Mouse (Mus musculus): ENCODE results near the gene Cs. TPM values are rescaled to one million over a fixed set of nuclear protein-coding genes. Genes with fewer than 3 reads are reported as not detected.
"Not testable (repeated sequence)": the region's sequence is repeated elsewhere in the genome, so short reads cannot be mapped to it uniquely, and the experiment has no call there.

Cs gene
- polyA plus RNA-seq, 1 experiment from 2014 or later = 257 TPM

DNA sequence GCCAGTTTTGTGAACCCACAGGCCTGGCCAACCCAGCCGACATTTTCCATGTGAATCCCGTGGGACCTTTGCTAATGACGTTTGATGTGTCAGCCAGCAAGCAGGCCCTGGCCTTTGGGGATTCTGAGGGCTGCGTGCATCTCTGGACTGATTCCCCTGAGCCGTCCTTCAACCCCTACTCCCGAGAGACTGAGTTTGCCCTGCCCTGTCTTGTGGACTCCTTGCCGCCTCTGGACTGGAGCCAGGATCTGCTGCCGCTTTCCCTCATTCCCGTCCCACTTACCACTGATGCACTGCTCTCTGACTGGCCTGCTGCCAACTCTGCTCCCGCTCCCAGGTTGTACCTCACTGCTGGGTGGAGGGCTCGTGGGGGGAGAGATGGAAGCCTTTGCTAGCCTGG lies 27.4 kb upstream of the Cs start:
- H3K27ac ChIP-seq = no peak overlapping the region
- H3K4me2 ChIP-seq = no peak overlapping the region
- H3K4me3 ChIP-seq = no peak overlapping the region
- H3K4me1 ChIP-seq = no peaks in the 10 kb centered on the region; the same call in 1 of the 2 replicates
- 54% methylated on average over 11 of the region's 11 CpGs for WGBS
- H3K36me3 ChIP-seq (replicated peaks) = peaks cover 18% of the 10 kb centered on the region
- no peaks in the 10 kb centered on the region for H3K9me3 ChIP-seq
- H3K9ac ChIP-seq = 0 out of 2 replicates have a peak overlapping the region, but pooled peaks have one; percentile 8
- no peaks in the 10 kb centered on the region for H3K27me3 ChIP-seq (replicated peaks)
- no peak for ATAC-seq (replicated peaks)

DNA sequence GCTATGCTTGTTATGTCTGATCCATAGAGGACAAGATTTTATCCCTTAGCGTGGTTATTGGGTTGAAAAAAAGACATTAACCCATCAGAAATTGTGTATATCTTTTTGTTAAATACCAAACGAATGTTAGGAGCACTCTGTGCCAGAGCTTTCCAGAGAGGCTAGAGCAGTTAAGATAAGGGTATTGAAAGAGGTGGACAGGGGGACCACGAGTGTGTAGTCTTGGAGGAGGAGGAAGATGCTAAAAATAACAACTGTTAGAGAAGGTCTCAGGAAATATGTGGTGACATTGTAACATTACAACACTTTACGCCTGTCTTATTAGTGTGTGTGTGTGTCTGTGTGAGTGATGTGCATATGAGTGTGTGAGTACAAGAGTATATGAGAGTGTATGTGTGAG lies 26.6 kb upstream of the Cs start:
- Histone ChIP-seq H3K9ac (no peak overlapping the region), H3K36me3 (replicated peaks) (peaks cover 25% of the 10 kb centered on the region), H3K4me3 (no peak overlapping the region), H3K4me1 (no peaks in the 10 kb centered on the region; the same call in 1 of the 2 replicates), H3K4me2 (no peak overlapping the region), H3K27ac (no peak overlapping the region), H3K27me3 (replicated peaks) (no peaks in the 10 kb centered on the region), H3K9me3 (no peaks in the 10 kb centered on the region)
- ATAC-seq (replicated peaks) = no peak
- WGBS = 89% methylated on average over 4 of the region's 4 CpGs

GRCm38 (mm10) chr10:128315578-128315977 lies 22.0 kb upstream of the Cs start:
- Histone ChIP-seq H3K4me2 (no peak overlapping the region), H3K9ac (no peak overlapping the region), H3K9me3 (no peaks in the 10 kb centered on the region), H3K27ac (no peak overlapping the region), H3K36me3 (replicated peaks) (peaks cover 39% of the 10 kb centered on the region), H3K4me1 (no peaks in the 10 kb centered on the region), H3K4me3 (no peak overlapping the region), H3K27me3 (replicated peaks) (no peaks in the 10 kb centered on the region)
- 95% methylated on average over 8 of the region's 8 CpGs for WGBS
- no peak for ATAC-seq (replicated peaks)

GRCm38 (mm10) chr10:128321641-128322040 lies 15.9 kb upstream of the Cs start:
- no peak for ATAC-seq (replicated peaks)
- Histone ChIP-seq H3K27me3 (replicated peaks) (no peaks in the 10 kb centered on the region), H3K9me3 (no peaks in the 10 kb centered on the region), H3K9ac (no peak overlapping the region), H3K4me3 (peak overlapping the region; percentile 79), H3K27ac (peak overlapping the region; percentile 97), H3K4me1 (peaks cover 19% of the 10 kb centered on the region), H3K36me3 (replicated peaks) (peaks cover 15% of the 10 kb centered on the region), H3K4me2 (peak overlapping the region; percentile 64)
- WGBS = 61% methylated on average over 12 of the region's 12 CpGs

DNA sequence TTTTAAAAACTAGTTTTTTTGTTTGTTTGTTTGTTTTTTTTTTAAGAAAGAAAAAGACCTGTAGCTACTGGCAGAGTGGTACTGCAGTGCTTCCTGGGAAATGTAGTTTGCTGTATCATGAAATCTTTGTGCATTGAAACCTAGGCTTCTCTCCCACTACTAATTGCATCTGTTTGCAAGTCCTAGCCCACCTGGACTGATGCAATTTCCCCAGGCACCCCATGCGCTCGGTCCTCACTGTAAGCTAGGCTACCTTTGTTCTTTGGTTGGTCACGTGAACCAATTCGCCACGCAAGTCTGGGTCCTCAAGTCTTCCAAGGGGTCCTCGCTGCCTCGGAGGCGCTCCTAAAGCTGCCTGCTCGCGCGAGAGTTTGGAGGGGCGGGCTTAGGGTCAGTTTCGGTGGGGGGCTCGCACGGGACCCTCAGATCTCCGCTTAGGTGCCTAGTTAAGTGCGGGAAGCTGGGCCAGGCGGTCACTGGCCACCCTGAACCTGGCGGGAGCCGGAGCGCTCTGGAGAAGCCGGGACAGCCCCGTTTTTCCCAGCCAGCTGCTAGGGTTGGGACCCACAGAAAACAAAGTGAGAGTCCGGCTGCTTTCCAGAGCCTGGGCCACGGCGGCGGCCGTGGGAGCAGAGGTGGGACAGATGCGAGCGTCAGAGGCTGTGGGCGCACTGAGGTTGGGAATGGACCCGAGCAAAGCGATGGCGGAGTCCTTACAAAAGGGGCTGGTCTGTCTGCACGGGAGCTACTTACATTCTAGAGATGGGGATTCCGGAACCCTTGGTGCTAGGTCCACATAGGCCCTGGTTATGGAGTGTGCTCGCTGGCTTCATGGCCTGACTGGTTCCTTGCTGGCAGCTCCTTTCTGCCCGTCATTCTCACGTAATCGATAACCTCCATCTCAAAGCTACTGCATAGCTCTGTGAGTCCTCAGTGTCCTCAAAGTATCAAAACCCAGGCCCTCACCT lies 15.1 kb upstream of the Cs start, which contains the start of gene Cnpy2:
TSS of gene Cnpy2 (plus strand) at position 319 of the 968 bp plus-strand sequence.
- under 1% methylated on average over 40 of the region's 40 CpGs for WGBS
- H3K4me2 ChIP-seq = peak within 1 kb of the TSS; percentile 64
- peak; percentile 97 for ATAC-seq (replicated peaks)
- H3K9me3 ChIP-seq = no peaks in the 10 kb centered on the region
- H3K27ac ChIP-seq = peak within 1 kb of the TSS; percentile 97
- H3K9ac ChIP-seq = peak within 1 kb of the TSS; percentile 95
- H3K27me3 ChIP-seq (replicated peaks) = no peaks in the 10 kb centered on the region
- H3K36me3 ChIP-seq (replicated peaks) = peaks cover 22% of the 10 kb centered on the region
- H3K4me1 ChIP-seq = peaks cover 19% of the 10 kb centered on the region
- peak within 1 kb of the TSS; percentile 79 for H3K4me3 ChIP-seq

DNA sequence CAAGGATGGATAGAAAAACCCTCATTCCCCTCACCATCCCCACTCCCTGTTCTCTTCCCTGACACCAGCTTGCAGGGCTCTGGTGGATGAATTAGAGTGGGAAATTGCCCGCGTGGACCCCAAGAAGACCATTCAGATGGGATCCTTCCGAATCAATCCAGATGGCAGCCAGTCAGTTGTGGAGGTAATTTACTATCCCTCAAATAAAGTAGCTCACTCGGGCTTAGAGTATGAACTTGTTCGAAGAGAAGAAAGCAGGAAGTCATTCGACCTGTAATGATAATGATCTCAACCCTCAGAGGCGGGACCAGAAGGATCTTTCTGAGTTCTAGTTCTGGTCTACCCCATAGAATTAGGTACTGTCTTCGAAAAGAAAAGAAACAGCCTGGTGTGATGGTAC lies 14.0 kb upstream of the Cs start:
- H3K4me1 ChIP-seq = peaks cover 19% of the 10 kb centered on the region
- WGBS = 84% methylated on average over 8 of the region's 8 CpGs
- peaks cover 22% of the 10 kb centered on the region for H3K36me3 ChIP-seq (replicated peaks)
- no peak overlapping the region for H3K27ac ChIP-seq
- no peaks in the 10 kb centered on the region for H3K27me3 ChIP-seq (replicated peaks)
- peak overlapping the region; percentile 64 for H3K4me2 ChIP-seq
- no peaks in the 10 kb centered on the region for H3K9me3 ChIP-seq
- H3K4me3 ChIP-seq = peak overlapping the region; percentile 79
- peak overlapping the region; percentile 95 for H3K9ac ChIP-seq
- ATAC-seq (replicated peaks) = no peak

DNA sequence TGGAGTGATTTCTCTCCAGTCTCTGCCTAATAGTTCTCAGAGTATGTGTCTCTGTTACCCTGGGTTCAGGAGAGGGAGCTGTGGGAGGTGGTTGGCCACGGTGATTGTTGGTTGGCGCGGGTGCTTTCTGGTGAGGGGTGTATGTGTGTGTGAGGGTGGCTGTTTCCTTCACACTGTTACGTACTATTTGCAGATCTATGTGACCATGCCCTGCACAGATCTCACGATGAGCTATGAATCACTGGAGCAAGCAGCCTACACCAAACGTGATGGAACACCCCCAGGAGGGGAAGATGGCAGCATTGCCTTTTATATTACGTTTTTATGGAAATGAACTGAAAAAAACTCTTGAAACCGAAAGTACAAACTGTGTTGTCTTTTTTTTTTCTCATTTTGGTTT lies 10.7 kb upstream of the Cs start:
- ATAC-seq (replicated peaks) = no peak
- WGBS = 95% methylated on average over 8 of the region's 8 CpGs
- H3K9me3 ChIP-seq = no peaks in the 10 kb centered on the region
- H3K4me3 ChIP-seq = no peak overlapping the region
- no peaks in the 10 kb centered on the region for H3K27me3 ChIP-seq (replicated peaks)
- no peak overlapping the region for H3K27ac ChIP-seq
- H3K9ac ChIP-seq = no peak overlapping the region
- H3K4me2 ChIP-seq = no peak overlapping the region
- peaks cover 16% of the 10 kb centered on the region for H3K36me3 ChIP-seq (replicated peaks)
- H3K4me1 ChIP-seq = peaks cover 15% of the 10 kb centered on the region

DNA sequence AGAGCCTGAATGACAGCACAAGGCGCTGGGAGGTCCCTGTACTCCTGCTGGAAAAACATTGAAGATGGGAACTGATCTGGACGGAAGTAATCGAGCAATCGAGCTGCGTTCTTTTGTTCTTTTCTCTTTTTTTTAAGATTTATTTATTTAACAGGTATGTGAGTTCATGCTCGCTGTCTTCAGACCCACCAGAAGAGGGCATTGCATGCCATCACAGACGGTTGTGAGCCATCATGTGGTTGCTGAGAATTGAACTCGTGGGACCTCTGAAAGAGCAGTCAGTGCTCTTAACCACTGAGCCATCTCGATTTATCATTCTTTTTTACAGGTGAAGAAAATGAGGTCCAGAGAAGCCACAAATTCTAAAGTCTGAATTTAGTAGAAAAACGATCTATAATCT lies 9.9 kb upstream of the Cs start:
- no peak for ATAC-seq (replicated peaks)
- Histone ChIP-seq H3K27ac (no peak overlapping the region), H3K9me3 (no peaks in the 10 kb centered on the region), H3K4me2 (no peak overlapping the region), H3K27me3 (replicated peaks) (no peaks in the 10 kb centered on the region), H3K36me3 (replicated peaks) (peaks cover 16% of the 10 kb centered on the region), H3K9ac (no peak overlapping the region), H3K4me1 (peaks cover 15% of the 10 kb centered on the region), H3K4me3 (no peak overlapping the region)
- 86% methylated on average over 10 of the region's 10 CpGs for WGBS

- WGBS = 82% methylated on average over 6 of the region's 6 CpGs
- H3K4me3 ChIP-seq; ATAC-seq (replicated peaks); H3K9ac ChIP-seq; H3K4me1 ChIP-seq; H3K4me2 ChIP-seq; H3K36me3 ChIP-seq (replicated peaks); H3K27me3 ChIP-seq (replicated peaks); H3K27ac ChIP-seq; H3K9me3 ChIP-seq: not testable (repeated sequence)
These were observed 4.9 kb upstream of the Cs start for GRCm38 (mm10) chr10:128332358-128333249.

DNA sequence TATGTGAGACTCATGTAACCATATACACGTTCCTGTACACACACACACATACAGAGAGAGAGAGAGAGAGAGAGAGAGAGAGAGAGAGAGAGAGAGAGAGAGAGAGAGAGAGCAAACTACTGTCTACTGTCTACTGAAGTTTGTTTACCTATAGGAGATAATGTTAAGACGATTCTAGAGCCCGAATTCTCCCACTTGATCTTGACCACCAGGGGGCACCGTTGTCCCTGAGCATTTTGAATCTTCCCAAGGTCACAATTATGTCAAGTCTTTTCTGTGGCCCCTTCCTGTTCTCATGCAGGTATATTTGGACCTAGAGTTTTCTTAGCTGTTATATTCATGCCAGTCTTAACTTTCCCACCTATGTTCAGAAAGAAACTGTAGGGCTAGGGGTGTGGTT lies 2.0 kb upstream of the Cs start:
- H3K4me1 ChIP-seq = peaks cover 30% of the 10 kb centered on the region
- no peak overlapping the region for H3K9ac ChIP-seq
- no peak overlapping the region for H3K4me3 ChIP-seq
- under 1% methylated on average over 4 of the region's 4 CpGs for WGBS
- no peak for ATAC-seq (replicated peaks)
- no peak overlapping the region for H3K4me2 ChIP-seq
- no peaks in the 10 kb centered on the region for H3K9me3 ChIP-seq
- no peak overlapping the region for H3K27ac ChIP-seq
- no peaks in the 10 kb centered on the region for H3K36me3 ChIP-seq (replicated peaks)
- H3K27me3 ChIP-seq (replicated peaks) = no peaks in the 10 kb centered on the region

GRCm38 (mm10) chr10:128336195-128336594 lies 1.3 kb upstream of the Cs start:
- 94% methylated on average over 3 of the region's 3 CpGs for WGBS
- no peaks in the 10 kb centered on the region for H3K27me3 ChIP-seq (replicated peaks)
- ATAC-seq (replicated peaks) = no peak
- H3K36me3 ChIP-seq (replicated peaks) = no peaks in the 10 kb centered on the region
- peaks cover 30% of the 10 kb centered on the region for H3K4me1 ChIP-seq
- no peak overlapping the region for H3K9ac ChIP-seq
- H3K4me2 ChIP-seq = no peak overlapping the region
- no peak overlapping the region for H3K4me3 ChIP-seq
- no peaks in the 10 kb centered on the region for H3K9me3 ChIP-seq
- no peak overlapping the region for H3K27ac ChIP-seq

DNA sequence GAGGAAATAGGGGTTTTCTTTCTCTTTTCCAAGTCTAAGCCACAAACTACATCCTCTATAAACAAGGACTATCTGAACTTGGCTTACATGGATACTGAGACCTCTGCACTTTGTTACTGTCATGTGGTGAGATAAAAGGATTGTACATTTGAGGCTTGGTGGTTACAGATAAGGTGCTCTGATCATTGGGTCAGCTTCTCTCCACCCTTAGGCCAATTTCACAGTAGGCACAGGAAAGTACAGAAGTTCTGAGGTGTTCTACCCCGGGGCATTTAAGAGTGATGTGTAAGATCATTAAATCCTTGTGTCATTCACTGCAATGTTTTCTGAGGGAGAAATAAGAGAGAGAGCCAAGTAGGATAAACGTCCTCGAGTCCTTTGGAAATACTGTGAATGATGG lies 937 bp upstream of the Cs start:
- no peaks in the 10 kb centered on the region for H3K36me3 ChIP-seq (replicated peaks)
- H3K4me1 ChIP-seq = peaks cover 30% of the 10 kb centered on the region
- H3K9ac ChIP-seq = no peak overlapping the region
- no peak for ATAC-seq (replicated peaks)
- H3K27me3 ChIP-seq (replicated peaks) = no peaks in the 10 kb centered on the region
- H3K4me3 ChIP-seq = no peak overlapping the region
- peak overlapping the region; percentile 73; the same call in 1 of the 2 replicates for H3K27ac ChIP-seq
- no peaks in the 10 kb centered on the region for H3K9me3 ChIP-seq
- peak overlapping the region; percentile 76 for H3K4me2 ChIP-seq
- WGBS = 85% methylated on average over 3 of the region's 3 CpGs

Data from midbrain, embryonic 15.5 days (tissue).